Mouse (Mus musculus): ENCODE data around the gene Golga2.

The Golga2 gene

GRCm38 (mm10) chr2:32287334-32287840 is at the start of gene Golga2:
Gene Golga2 (plus strand): TSS chr2:32287384.
- no peak for DNase-seq (ENCODE audit: low read depth, low spot score)

GRCm38 (mm10) chr2:32237571-32237970 is 49.6 kb upstream of the Golga2 start:
- DNase-seq (ENCODE audit: low read depth, low spot score) = no peak

GRCm38 (mm10) chr2:32238708-32239435 is 48.3 kb upstream of the Golga2 start:
- no peak for DNase-seq (ENCODE audit: low read depth, low spot score)

- no peak for DNase-seq (ENCODE audit: low read depth, low spot score)
Measured at GRCm38 (mm10) chr2:32240591-32240990, 46.6 kb upstream of the Golga2 start.

GRCm38 (mm10) chr2:32242986-32243385 is 44.2 kb upstream of the Golga2 start:
- no peak for DNase-seq (ENCODE audit: low read depth, low spot score)

- no peak for DNase-seq (ENCODE audit: low read depth, low spot score)
Measured at GRCm38 (mm10) chr2:32246741-32247140, 40.4 kb upstream of the Golga2 start.

GRCm38 (mm10) chr2:32248377-32249361 is 38.5 kb upstream of the Golga2 start:
- no peak for DNase-seq (ENCODE audit: low read depth, low spot score)

- DNase-seq (ENCODE audit: low read depth, low spot score) = no peak
Measured at GRCm38 (mm10) chr2:32251791-32252527, 35.2 kb upstream of the Golga2 start.

GRCm38 (mm10) chr2:32252658-32253057 is 34.5 kb upstream of the Golga2 start:
- DNase-seq (ENCODE audit: low read depth, low spot score) = no peak

GRCm38 (mm10) chr2:32253352-32253751 is 33.8 kb upstream of the Golga2 start:
- DNase-seq (ENCODE audit: low read depth, low spot score) = no peak

- no peak for DNase-seq (ENCODE audit: low read depth, low spot score)
Measured at GRCm38 (mm10) chr2:32254563-32254962, 32.6 kb upstream of the Golga2 start.

GRCm38 (mm10) chr2:32256273-32256672 is 30.9 kb upstream of the Golga2 start:
- no peak for DNase-seq (ENCODE audit: low read depth, low spot score)

GRCm38 (mm10) chr2:32258887-32259533 is 28.2 kb upstream of the Golga2 start:
- DNase-seq (ENCODE audit: low read depth, low spot score) = no peak

GRCm38 (mm10) chr2:32259657-32260417 is 27.3 kb upstream of the Golga2 start, which contains the start of gene Uck1:
Gene Uck1 (minus strand): TSS chr2:32260159.
- peak; percentile 90 for DNase-seq (ENCODE audit: low read depth, low spot score)

GRCm38 (mm10) chr2:32260635-32261034 is 26.5 kb upstream of the Golga2 start:
- peak; percentile 31 for DNase-seq (ENCODE audit: low read depth, low spot score)

- no peak for DNase-seq (ENCODE audit: low read depth, low spot score)
Measured at GRCm38 (mm10) chr2:32275823-32276222, 11.4 kb upstream of the Golga2 start.

- DNase-seq (ENCODE audit: low read depth, low spot score) = no peak
Measured at GRCm38 (mm10) chr2:32282289-32282688, 4.9 kb upstream of the Golga2 start.

- DNase-seq (ENCODE audit: low read depth, low spot score) = peak; percentile 38
Measured at GRCm38 (mm10) chr2:32282727-32283126, 4.5 kb upstream of the Golga2 start.

- no peak for DNase-seq (ENCODE audit: low read depth, low spot score)
Measured at GRCm38 (mm10) chr2:32283986-32284385, 3.2 kb upstream of the Golga2 start.

- peak; percentile 100 for DNase-seq (ENCODE audit: low read depth, low spot score)
Measured at GRCm38 (mm10) chr2:32287923-32288367, 761 bp downstream of the Golga2 start, which contains the start of gene Swi5. Gene Swi5 (minus strand): TSS chr2:32288075.

Measured in embryo, embryonic 11.5 days (tissue).